9 mouse cellular contexts compared by ENCODE assay signal in genomic region chrX:167231150-167231549, GRCm38 (mm10). TPM values are rescaled to one million over a fixed set of nuclear protein-coding genes. Genes with fewer than 3 reads are reported as not detected.
DNase-seq lines count a peak whose midpoint lies in the region; ATAC-seq and TF ChIP-seq lines count a peak whose summit lies in the region.
"Had no signal": no experiment of that assay in that cellular context is flagged by ENCODE, and none has a peak within 500 bp of the region (broad histone marks: within the 10 kb centered on the region; RNA-seq: fewer than 3 reads in every experiment).

No protein-coding gene starts in this region.

- no peak for TF ChIP-seq POLR2A in brain, embryonic 14.5 days (IDR thresholded peaks at IDR 0.05; ENCODE audit: borderline replicate concordance, extremely low read depth, insufficient read depth, insufficient read length, poor library complexity, severe bottlenecking)

- peak; percentile 16 to 22 for DNase-seq in heart, adult 9 months (ENCODE audit: low spot score in 2 of 2)
- no peak for DNase-seq in heart, postnatal 10 days
- peak; percentile 65 for DNase-seq in 416B (ENCODE audit: low read depth)
- DNase-seq in brain, embryonic 14.5 days (ENCODE audit: low read depth): peak; percentile 6
- DNase-seq in frontal cortex, postnatal 25 days (ENCODE audit: low spot score in 2 of 2): no peak
- DNase-seq in embryo, embryonic 10.5 days (ENCODE audit: low spot score): no peak
- DNase-seq: lung, embryonic 14.5 days had no signal

- intact Hi-C loops in heart, postnatal 10 days (cut with DNase I): loop anchor here (5.0 to 10.0 kb wide), 3 partner anchors 716 to 1064 kb away; partner anchors contain the start of genes Ofd1, Tceanc and Trappc2

- no peak for TF ChIP-seq CTCF in brain, embryonic 14.5 days (IDR thresholded peaks at IDR 0.05; ENCODE audit: borderline replicate concordance, extremely low read depth, insufficient read depth, insufficient read length)

- ATAC-seq in neutrophil, adult 5-6 weeks (ENCODE audit: extremely low read depth, insufficient number of reproducible peaks, low FRiP score, poor library complexity, severe bottlenecking): peak; percentile 78
- no peak for ATAC-seq in erythroid progenitor cell, adult 5-6 weeks (replicated peaks; ENCODE audit: low FRiP score, poor library complexity, severe bottlenecking)

RNA-seq across cellular contexts. Expression of gene Tmsb4x, which starts 22.0 kb away (rescaled TPM):
- 100 to 1,000 TPM; 782 to 828 TPM for total RNA-seq in heart, postnatal 10 days (2021)
- 2,684 and 2,801 TPM in 2 replicates for polyA plus RNA-seq in brain, embryonic 14.5 days (2012; rRNA removed)
- total RNA-seq in neutrophil, adult 5-6 weeks (2017): 5,959 and 5,978 TPM in 2 replicates
- total RNA-seq in erythroid progenitor cell, adult 5-6 weeks (2015; ENCODE audit: low replicate concordance): 1,554 and 1,569 TPM in 2 replicates
- total RNA-seq in erythroid progenitor cell, adult 5-6 weeks (2017; ENCODE audit: low replicate concordance): 487 and 758 TPM in 2 replicates

RNA-seq across cellular contexts. Expression of gene Tlr8, which starts 33.0 kb away (rescaled TPM):
- total RNA-seq in heart, postnatal 10 days (2021): 1 to 10 TPM; 1.1 to 1.2 TPM
- polyA plus RNA-seq in brain, embryonic 14.5 days (2012; rRNA removed): 0.06 and 0.14 TPM in 2 replicates
- total RNA-seq in neutrophil, adult 5-6 weeks (2017): 22.6 and 29.2 TPM in 2 replicates
- total RNA-seq in erythroid progenitor cell, adult 5-6 weeks (2015; ENCODE audit: low replicate concordance): 5.4 and 9.0 TPM in 2 replicates
- 3.6 and 15.5 TPM in 2 replicates for total RNA-seq in erythroid progenitor cell, adult 5-6 weeks (2017; ENCODE audit: low replicate concordance)

Comparison
In these comparisons a context has a peak if more than half of its experiments do, and no peak if none do; other contexts are left out.
1. DNase-seq: peak in heart, adult 9 months (2 of 2), 416B (single experiment) and brain, embryonic 14.5 days (single experiment); none in heart, postnatal 10 days (0 of 2), frontal cortex, postnatal 25 days (0 of 2) and embryo, embryonic 10.5 days (single experiment).